Mouse (Mus musculus): ENCODE data around the gene Cse1l.
A peak's percentile ranks its signal among the peaks of the same experiment; 100 is the strongest.

Gene Cse1l

DNA sequence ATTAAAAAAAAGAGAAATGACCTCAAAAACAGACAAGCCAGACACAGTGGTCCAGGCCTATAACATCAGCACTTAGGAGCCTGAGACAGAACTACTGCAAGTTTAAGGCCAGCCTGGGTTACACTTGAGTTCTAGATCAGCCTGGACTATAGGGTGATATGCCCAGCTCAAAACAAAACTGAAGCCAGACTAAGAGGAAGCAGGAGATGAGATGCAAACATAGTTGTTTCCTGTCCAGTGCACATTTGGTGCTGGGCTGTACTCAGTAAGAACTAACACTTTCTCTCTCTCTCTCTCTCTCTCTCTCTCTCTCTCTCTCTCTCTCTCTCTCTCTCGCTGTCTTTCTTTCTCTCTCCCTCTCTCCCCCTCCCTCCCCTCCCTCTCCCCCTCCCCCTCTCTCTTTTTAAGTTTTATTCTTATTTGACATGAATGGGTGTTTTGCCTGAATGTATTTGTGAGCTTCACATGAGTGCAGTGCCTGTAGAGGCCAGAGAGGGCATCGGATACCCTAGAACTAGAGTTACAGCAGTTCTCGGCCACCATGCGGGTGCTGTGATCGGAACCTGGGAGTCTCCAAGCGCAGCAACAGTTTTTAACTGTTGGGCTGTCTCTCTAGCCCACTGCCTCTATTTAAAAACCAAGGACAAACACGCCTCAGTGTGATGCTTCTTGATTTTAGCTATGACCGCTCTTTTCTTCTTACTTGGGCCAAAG is 4.9 kb upstream of the Cse1l start:
- DNase-seq (ENCODE audit: low read depth, low spot score) = no peak

DNA sequence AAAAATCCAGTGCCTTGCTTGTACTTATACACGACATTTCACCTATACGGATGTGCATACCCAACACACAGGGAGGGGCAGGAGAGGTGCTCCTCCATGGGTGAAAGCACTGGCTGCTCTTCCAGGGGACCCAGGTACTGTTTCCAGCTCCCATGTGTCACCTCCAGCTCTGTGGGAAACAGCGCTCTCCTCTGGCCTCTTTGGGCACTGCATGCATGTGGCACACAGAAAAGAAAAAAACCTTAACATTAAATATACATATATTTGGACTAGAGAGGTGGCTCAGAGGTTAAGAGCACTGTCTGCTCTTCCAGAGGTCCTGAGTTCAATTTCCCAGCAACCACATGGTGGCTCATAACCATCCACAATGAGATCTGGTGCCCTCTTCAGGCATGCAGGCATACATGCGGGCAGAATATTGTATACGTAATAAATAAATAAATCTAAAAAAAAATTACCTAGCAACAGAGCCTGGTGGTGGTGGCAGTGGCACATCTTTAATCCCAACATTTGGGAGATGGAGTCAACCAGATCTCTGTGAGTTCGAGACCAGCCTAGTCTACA is 2.0 kb upstream of the Cse1l start:
- no peak for DNase-seq (ENCODE audit: low read depth, low spot score)

- no peak for DNase-seq (ENCODE audit: low read depth, low spot score)
Observed at GRCm38 (mm10) chr2:166906523-166907182, 813 bp downstream of the Cse1l start.

DNA sequence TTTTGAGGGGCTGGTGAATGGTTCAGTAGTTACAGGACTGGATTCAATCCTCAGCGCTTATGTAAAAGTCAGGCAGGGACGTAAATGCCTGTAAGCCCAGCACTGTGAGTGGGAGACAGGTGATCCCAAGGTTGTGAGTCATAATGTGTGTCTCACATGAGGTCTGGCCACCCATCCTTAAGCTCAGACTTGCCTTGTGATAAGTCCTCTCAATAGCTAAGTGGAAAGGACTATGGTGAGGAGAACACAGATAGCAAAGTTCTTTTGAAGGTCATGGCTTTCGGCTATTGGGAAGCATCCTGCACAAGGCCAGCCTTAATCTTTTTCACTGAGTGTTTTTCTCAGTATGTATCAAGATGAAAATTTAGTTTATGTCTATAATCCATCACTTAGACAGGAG is 3.9 kb downstream of the Cse1l start:
- no peak for DNase-seq (ENCODE audit: low read depth, low spot score)

DNA sequence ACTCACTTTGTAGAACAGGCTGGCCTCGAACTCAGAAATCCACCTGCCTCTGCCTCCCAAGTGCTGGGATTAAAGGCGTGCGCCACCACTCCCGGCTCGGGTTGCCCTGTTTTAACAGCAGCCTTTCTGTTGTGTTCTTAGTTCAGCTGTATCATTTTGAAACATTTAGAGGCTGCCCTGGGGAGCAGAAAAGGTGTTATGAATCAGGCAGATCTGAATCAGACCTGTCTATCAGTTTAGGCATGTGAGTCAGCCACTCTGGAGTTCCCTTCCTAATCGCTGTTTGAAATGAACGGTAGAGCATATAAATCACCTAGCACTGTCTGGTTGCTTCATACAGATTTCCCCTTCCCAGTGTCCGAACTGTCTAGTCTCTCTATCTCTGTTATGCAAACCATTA is 4.7 kb downstream of the Cse1l start:
- DNase-seq (ENCODE audit: low read depth, low spot score) = no peak

DNA sequence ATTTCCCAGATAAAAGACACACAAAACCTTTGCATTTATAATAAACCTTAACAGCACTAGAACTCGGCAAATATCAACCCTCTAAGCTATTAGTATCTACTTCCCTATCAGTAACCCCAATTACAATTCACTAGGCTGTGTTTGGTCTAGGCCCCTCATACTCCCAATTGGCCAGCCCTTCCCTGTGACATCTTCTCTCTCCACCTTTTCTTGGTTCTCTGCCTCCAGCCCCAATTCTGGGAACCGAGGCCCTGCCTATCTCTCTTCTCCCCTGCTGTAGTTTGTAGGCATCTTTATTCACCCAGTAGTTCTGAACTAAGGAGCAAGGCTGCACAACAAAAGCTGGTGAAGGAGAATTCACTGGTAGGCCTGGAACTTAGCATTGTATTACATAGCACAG is 18.1 kb downstream of the Cse1l start:
- DNase-seq (ENCODE audit: low read depth, low spot score) = no peak

- no peak for DNase-seq (ENCODE audit: low read depth, low spot score)
Observed at GRCm38 (mm10) chr2:166933943-166934342, 28.1 kb downstream of the Cse1l start.

GRCm38 (mm10) chr2:166934416-166934815 is 28.6 kb downstream of the Cse1l start:
- no peak for DNase-seq (ENCODE audit: low read depth, low spot score)

DNA sequence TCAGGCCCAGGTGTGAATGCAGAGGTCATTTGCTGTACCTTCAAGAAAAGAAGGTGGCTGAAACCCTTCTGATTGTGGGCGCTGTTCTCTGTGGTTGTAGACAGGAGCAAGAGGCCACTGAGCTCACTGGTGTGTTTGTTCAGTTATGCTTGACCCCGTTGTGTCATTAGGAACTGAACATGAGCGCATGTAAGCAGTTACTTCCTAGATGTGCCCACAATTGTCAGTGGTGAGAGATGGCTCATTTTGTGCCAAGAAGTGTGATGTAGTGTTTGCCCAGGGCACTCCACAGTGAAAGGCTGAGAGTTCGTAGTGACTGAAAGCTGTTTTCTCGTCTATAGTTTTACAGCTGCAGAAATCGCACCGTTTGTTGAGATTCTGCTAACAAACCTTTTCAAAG is 29.7 kb downstream of the Cse1l start:
- DNase-seq (ENCODE audit: low read depth, low spot score) = no peak

GRCm38 (mm10) chr2:166936166-166936565 is 30.3 kb downstream of the Cse1l start:
- no peak for DNase-seq (ENCODE audit: low read depth, low spot score)

- DNase-seq (ENCODE audit: low read depth, low spot score) = no peak
Observed at GRCm38 (mm10) chr2:166943146-166943545, 37.3 kb downstream of the Cse1l start.

DNA sequence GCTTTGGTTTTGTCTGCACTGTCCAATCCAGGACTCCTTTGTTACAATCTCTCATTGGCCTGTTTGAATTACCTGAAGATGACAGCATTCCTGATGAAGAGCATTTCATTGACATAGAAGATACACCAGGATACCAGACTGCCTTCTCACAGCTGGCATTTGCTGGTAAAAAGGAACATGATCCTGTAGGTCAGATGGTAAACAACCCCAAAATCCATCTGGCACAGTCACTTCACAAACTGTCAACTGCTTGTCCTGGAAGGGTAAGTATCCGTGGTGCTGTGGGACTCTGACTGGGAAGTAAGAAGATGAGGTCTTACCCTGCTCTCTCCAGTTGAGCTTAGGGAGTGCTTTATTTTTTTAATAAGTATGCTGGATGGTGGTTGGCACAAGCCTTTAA is 38.5 kb downstream of the Cse1l start:
- no peak for DNase-seq (ENCODE audit: low read depth, low spot score)

DNA sequence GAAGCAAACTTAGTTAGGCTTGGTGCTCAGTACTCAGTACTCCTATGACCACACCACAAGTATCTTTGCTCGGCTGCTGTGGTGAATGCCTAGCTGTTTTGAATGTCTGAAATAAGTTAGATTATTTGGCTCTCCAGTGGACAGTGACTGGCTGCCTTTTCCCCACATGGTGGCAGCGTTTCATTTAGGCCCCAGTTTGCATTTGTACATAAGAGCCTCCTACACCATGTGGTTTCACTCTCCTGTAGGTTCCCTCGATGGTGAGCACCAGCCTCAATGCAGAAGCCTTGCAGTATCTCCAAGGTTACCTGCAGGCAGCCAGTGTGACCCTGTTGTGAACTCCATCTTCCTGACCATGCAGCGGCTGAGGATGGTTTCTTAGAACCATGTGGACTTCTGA is 39.6 kb downstream of the Cse1l start:
- peak; percentile 29 for DNase-seq (ENCODE audit: low read depth, low spot score)

DNA sequence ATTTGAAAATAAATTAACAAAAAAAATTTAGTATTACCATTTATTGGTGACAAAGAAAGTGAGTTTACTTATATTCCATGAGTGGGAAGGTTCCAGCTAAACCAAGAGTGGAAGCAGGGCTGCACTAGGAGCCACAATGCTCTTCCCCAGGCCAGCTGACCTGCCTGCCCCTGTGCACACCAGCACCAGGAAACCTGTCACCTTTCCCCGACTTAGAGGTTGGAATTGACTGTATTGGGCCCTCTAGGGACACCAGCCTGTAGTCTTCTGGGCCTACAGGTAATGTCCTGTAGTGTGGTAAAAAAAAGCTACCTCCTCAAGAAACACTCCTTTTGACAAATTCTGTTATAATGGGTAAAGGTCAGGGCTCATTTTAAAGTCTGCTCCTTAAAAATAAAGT is 42.4 kb downstream of the Cse1l start:
- no peak for DNase-seq (ENCODE audit: low read depth, low spot score)

DNA sequence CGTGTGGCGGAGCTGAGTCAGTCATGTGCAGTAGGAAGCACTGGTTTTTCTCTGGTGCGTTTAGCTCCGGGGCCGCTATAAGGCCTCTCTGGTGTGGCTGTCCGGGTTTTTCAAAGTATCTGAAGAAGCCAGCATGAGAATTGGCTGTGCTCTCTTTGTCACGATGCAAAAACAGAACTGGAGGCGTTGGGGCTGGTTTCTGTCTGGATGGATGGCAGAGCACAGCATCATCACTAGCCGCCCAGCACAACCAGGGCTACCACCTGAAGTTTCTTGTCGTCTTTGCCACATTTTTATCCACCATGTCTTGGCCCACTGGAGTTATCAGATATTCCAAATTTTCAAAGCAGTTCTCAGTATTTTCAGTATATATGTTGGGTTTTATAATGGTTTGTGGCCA is 43.1 kb downstream of the Cse1l start:
- DNase-seq (ENCODE audit: low read depth, low spot score) = no peak

- no peak for DNase-seq (ENCODE audit: low read depth, low spot score)
Observed at GRCm38 (mm10) chr2:166950853-166951648, 45.2 kb downstream of the Cse1l start.

DNA sequence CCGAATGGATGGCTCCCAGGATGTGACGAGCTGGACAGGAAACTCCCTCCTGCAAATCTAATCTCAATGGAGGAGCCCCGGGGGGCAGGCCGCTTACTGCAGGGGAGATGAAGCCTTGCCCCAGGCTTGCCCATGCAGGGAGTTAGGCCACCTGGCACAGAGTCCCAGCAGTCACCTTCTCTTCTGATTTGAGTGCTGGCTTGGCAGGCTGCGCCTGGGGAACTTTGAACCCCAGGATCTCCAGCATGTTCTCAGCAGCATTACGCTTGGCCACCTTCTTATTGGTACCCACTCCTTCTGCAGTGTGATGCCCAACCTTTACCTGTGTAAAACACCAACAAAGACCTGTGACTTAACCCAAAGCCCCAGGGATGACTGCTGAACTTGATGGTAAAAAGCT is 46.3 kb downstream of the Cse1l start:
- no peak for DNase-seq (ENCODE audit: low read depth, low spot score)

GRCm38 (mm10) chr2:166956805-166957204 is 51.0 kb downstream of the Cse1l start:
- peak; percentile 53 for DNase-seq (ENCODE audit: low read depth, low spot score)

DNA sequence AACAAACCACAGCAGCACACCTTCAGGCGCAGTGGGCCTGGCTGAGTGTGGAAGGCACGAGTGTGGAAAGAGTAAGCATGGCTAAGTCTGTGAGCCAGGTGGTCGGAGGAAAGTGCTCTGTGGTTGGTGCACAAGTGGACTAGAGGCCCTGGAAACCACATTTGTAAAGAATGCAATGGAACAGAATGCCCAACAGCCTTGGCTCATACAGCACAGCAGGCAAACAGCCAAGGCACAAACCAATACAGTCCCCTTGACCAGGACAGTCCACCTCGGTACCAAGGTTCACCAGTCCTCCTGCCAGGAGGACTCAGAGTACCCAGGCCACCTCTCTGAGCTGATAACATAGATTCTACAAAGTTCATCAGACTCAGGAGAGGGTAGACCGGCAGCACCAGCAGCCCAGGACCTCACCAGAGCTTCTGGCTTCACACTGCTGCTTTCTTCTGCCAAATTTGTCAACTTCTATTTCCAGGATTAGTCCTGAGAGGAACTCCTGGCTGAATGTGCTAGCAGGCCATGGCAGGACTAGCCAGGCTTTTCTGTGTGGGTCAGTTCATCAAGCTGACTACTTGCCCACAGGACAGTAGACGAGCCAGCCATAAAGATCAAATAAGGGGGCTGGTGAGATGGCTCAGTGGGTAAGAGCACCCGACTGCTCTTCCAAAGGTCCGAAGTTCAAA is 54.9 kb downstream of the Cse1l start:
- DNase-seq (ENCODE audit: low read depth, low spot score) = no peak

DNA sequence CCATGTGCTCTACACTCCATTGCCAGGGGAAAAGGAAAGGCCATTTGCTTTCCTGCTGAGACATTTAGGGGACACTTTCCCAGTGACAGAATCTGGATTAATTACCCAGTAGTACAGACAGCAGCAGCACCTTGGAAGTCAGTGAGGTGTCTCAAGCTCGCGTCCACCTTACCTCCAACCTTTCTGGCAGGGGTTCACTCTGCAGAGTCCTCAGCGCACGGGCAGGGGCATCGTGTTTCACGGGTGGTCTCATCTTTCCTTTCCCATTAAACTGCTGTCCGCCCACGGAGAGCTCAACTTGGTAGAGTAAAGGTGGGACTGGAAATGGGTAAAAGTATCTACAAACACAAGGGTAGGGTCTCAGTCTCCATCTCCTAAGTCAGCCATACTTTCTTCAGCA is 57.4 kb downstream of the Cse1l start:
- no peak for DNase-seq (ENCODE audit: low read depth, low spot score)

GRCm38 (mm10) chr2:166964773-166965172 is 58.9 kb downstream of the Cse1l start:
- DNase-seq (ENCODE audit: low read depth, low spot score) = no peak

- DNase-seq (ENCODE audit: low read depth, low spot score) = no peak
Observed at GRCm38 (mm10) chr2:166973153-166973552, 67.3 kb downstream of the Cse1l start.

Measured in mesoderm, embryonic 11.5 days (tissue).